Mouse (Mus musculus): Measurements from ENCODE around the gene Asf1a.
A peak's percentile ranks its signal among the peaks of the same experiment; 100 is the strongest.
"Not testable (repeated sequence)": the region's sequence is repeated elsewhere in the genome, so short reads cannot be mapped to it uniquely, and the experiment has no call there.

Gene Asf1a

DNA sequence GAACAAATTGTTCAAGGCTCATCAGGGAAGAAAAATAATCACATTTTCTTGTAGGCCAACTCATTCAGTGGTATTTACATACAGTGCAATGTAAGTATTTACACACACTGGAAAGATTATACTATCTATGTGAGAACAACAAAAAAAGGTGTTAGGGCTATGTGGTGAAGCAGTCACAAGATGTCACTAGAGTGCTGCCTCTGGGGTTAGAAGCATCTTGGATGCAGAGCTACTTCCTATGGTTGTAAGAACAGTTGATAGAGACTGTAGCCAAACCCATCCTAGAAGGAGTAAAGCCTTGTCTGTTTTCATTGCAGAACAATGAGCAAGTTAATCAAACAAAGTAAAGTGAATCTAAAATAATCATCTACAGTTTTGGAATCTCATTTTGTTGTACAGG is 45.0 kb downstream of the Asf1a start:
- DNase-seq (ENCODE audit: low spot score) = peak; percentile 19

- no peak for DNase-seq (ENCODE audit: low spot score)
These were observed 54.1 kb downstream of the Asf1a start for GRCm38 (mm10) chr10:53650683-53651082.

GRCm38 (mm10) chr10:53654239-53654638 is 57.7 kb downstream of the Asf1a start:
- DNase-seq (ENCODE audit: low spot score) = not testable (repeated sequence)
